Mouse (Mus musculus) mesoderm, embryonic 11.5 days (tissue): ENCODE data around the gene Thada.

Experiments used
- DNase-seq: peaks from one replicate; pipeline ENCODE4 v3.0.0-alpha.2; 2012; ENCODE audit warnings: low read depth, low spot score

Thada gene

GRCm38 (mm10) chr17:84465753-84466608, at the start of gene Thada:
Thada (minus strand) TSS chr17:84466205.
- peak; percentile 100 for DNase-seq

DNA sequence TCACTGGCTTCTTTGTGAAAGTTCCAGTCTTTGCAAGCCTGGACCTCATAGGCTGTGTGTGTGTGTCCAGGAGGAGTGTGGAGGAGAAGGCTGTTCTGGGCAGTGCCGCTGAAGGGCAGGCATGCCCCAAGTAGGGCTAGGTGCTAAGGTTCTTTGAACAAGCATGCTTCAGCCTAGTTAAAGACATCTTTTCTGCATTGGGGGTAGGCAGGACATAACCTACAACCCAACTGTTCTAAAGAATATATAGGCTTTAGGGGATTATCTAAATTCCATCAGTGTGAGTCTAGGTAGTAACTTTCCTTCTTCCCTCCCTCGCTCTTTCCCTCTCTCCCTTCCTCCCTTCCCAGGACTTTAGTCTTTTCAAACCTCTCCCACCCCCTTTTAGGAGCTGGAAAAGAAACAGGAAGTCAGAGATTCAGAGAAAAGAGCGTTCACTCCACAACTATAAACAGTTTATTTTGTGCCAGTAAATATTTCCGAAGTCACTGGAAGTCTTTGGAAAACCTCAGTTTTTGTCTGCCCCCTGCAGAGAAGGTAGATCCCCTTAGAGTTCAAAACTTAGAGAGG, 46.6 kb upstream of the Thada start:
- no peak for DNase-seq

DNA sequence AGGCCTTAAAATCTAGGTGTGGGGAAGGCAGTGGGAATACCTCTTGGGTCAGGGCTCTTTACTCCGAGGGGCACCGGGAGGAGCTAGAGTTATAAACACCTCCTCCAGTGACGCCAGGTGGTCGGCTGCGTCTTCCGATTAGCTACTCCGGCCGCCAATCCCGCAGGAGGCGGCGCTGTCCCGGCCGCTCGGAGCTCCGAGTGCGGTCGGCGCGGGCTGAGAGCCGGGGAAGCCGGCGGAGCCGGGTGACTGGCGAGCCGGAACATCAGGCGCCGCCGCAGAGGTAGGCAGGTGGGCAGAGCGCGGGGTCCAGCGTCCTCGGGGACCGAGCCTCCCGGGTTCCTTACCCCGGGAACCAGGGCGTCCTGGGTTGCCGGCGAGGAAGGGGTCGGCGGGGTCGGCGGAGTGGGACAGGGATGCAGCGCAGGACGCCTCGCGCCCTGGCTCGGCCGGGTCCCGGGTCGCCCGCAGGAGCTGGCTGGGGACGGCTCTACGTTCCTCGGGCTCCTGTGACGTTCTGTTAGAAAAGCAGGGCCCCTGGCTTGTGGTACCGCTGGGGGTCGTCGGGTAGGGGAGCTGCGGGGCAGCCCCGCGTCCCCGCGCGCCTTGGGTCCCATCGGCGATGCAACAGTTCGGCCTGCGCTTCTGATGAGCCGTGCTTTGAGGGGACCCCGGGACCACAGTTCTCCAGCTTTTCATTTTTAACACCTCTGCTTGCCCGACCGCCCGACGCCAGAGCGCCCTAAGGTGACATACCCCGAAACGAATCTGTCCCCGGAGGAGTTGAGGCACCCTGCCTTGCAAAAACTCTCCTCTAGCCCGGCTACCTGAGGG, 45.9 kb upstream of the Thada start, which contains the start of gene Plekhh2:
Gene Plekhh2, plus strand, starts transcription at position 214 of the 834 bp plus-strand sequence.
- peak; percentile 86 for DNase-seq

GRCm38 (mm10) chr17:84510961-84511639, 45.1 kb upstream of the Thada start:
- no peak for DNase-seq

GRCm38 (mm10) chr17:84510355-84510754, 44.4 kb upstream of the Thada start:
- no peak for DNase-seq

GRCm38 (mm10) chr17:84509176-84509575, 43.2 kb upstream of the Thada start:
- no peak for DNase-seq

GRCm38 (mm10) chr17:84508736-84509135, 42.7 kb upstream of the Thada start:
- no peak for DNase-seq

- no peak for DNase-seq
These were observed 39.9 kb upstream of the Thada start for GRCm38 (mm10) chr17:84505922-84506321.

- no peak for DNase-seq
These were observed 36.3 kb upstream of the Thada start for GRCm38 (mm10) chr17:84502341-84502740.

- no peak for DNase-seq
These were observed 32.6 kb upstream of the Thada start for GRCm38 (mm10) chr17:84498639-84499038.

- no peak for DNase-seq
These were observed 32.1 kb upstream of the Thada start for GRCm38 (mm10) chr17:84497972-84498604.

GRCm38 (mm10) chr17:84497559-84497958, 31.6 kb upstream of the Thada start:
- DNase-seq, result no peak

DNA sequence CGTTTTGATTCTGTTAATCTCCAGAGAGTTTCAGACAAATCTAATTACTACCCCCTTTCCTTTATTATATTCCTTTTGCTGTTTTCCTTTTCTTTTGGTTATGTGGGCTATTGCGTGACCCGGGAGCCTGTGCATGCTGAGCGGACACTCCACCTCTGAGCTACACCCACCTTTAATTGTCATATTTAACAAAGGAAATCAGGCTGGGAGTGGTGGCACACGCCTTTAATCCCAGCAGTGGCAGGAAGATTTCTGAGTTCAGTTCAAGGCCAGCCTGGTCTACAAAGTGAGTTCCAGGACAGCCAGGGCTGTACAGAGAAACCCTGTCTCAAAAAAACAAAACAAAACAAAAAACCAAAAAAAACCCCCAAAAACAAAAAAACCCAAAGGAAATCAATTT, 31.0 kb upstream of the Thada start:
- DNase-seq, result no peak

DNA sequence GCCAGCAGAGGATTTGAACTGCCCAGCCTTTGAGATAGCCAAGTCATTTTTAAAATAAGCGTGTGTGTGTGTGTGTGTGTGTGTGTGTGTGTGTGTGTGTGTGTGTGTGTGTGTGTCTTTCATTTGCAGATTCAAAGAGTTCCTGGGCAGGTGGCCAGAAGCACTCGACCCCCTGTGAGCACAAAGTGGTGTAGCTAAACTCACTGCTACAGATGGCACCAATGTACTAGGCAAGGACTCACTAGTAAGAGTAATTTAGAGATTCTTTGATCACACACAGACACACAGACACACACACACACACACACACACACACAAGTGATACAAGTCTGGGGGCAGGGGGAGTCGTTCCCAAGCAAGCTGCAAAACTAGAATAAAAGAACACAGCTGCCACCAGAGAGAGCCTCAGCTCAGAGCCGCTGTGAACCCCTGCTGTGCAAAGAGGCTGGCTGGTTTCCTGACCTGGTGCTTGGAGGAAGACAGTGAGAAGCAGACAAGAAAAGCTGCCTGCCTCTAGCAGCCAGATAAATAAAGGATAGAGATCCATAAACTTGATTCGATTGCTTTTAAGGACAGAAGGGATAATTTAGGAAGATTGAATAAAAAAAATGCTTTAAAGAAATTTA, 26.4 kb upstream of the Thada start:
- DNase-seq, result peak; percentile 51

DNA sequence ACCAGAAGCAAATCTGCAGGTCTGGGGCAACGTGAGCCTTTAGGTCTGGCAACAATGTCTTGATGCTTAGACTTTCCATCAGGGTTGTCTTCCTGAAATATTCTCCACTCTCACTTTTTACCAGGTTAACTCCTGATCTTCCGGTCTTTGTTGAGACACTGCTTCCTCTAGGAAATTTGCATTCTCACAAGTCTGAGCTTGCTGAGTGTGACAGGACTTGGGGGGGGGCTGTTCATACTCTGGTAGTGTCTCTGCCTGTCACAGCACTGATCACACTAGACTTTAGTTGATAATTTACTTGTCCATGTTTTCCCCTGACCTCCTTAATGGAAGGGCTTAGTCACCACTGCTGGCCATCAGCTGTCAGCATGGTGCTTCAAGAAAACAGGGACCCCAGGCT, 21.4 kb upstream of the Thada start:
- DNase-seq, result no peak

GRCm38 (mm10) chr17:84483673-84484320, 17.8 kb upstream of the Thada start:
- DNase-seq, result no peak

GRCm38 (mm10) chr17:84482831-84483230, 16.8 kb upstream of the Thada start:
- no peak for DNase-seq

DNA sequence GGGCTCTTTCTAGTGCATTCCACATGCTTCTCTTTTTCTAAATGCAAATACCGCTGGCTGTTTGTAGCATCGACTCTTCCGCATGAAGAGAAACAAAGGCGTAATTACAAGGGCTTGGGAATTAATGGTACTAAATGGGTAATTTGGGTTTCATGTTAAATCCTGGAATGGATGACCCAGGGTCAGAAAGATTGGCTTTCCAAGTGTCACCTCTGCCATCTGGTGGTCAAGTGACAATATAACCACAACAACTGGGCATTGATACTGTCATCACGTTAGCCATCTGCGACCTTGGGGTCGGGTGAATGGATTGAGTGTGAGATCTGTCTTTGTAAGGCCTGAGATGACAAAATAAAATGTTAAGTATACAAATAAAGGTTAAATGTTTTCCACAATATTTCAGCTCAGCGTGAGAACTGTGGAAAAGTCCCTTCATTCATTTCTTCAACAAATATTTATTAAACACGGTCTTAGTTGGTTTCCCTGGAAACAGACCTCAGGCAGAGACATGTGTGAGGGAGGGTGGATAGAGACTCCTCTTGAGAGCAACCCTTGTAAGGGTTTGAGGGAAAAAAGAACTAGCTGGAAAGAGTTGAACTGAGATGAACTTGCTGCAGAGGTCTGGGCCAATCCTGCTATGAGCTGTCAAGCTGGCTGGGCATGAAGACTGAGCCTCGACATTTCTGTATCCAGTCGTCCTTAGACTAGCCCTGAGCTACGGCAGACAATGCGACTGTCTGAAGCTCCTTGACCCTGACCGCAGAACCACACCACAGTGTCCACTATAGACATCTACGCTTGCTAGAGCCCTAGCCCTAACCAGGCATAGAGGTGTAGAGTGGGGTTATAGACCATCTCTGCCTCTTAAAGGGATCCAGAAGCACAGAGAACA, 14.7 kb upstream of the Thada start:
- peak; percentile 58 for DNase-seq

DNA sequence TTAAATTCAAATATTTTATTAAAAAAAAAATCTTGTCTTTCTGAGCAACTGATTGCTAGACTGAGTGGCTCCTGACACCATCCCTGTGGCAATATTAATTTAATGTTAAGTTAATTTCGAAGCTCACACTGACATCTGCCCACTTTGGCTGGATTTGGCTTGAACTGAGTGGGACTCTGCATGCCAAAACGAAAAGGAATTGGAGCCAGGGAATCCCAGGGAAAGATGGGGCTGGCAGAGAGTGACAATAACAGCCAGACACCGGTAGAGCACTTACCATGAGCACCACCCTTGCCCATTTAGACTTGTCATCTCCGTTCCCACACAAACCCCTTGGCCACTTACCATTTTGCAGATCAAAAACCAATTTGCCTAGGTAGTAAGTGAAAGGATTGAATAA, 12.3 kb upstream of the Thada start:
- no peak for DNase-seq
